Mouse (Mus musculus): ENCODE measurements at regions not wholly inside any gene's neighbourhood (a gene's known extent, or its start where the extent isn't known, plus 50 kb on each side); places are given as distances from the start of the nearest gene placed in this dataset.

DNA sequence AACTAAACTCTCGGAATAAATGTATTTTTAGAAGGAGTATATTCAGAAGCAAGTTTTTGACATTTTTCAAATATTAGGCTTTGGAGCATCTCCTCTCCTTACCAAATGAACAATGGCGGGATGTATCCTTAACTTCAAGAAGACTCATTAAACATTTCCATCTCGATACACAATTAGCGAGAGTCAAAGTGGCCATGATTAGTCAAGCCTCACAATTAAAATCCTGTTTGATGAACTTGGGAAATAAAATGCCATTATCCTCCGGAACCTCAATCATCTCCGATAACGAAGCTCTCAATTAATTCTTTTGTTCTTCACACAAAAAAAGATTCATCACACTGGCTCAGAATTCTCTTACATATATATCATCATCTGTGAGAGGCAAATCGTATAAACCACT is 440.8 kb upstream of the Trpc7 start:
- WGBS, result 88% methylated on average over 8 of the region's 8 CpGs

DNA sequence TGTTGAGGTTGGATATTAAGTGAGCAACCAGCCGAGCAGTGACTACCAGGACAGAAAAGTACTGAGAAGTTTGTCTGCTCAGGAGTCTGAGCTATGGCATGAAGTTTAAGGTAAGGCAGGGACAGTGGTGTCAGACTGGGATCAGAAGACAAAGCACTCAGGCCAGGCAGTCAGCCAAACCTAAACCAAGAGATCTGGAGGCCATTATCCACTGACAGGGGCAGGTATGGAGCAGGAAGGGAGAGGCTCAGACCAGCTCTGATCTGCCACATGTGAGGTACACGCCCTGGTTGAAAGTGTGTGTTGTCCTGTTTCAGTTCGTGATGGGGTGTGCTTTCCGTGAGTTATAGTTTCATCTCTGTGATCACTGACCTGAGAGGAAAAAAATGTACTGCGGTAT is 437.2 kb upstream of the Trpc7 start:
- 67% methylated on average over 5 of the region's 5 CpGs for WGBS
- Histone ChIP-seq H3K36me3 (ENCODE audit: control insufficient read depth, insufficient read depth, low read length) (no peaks in the 10 kb centered on the region), H3K27me3 (ENCODE audit: control insufficient read depth, insufficient read depth, low read length) (no peaks in the 10 kb centered on the region), H3K4me1 (ENCODE audit: control insufficient read depth, insufficient read depth, insufficient read length, low read length) (no peaks in the 10 kb centered on the region), H3K27ac (ENCODE audit: insufficient read depth, low read depth, low read length) (no peak overlapping the region), H3K4me3 (ENCODE audit: low read depth, low read length) (no peak overlapping the region)
- TF ChIP-seq POLR2A (IDR thresholded peaks at IDR 0.05; ENCODE audit: low read depth, low read length) (no peak), CTCF (IDR thresholded peaks at IDR 0.05; ENCODE audit: extremely low read depth, insufficient read length, insufficient replicate concordance, low read depth, low read length) (no peak)

More for the DNA sequence above, 440.8 kb upstream of the Trpc7 start:
- H3K36me3 ChIP-seq (ENCODE audit: control insufficient read depth, insufficient read depth, low read length), result no peaks in the 10 kb centered on the region
- no peaks in the 10 kb centered on the region for H3K27me3 ChIP-seq (ENCODE audit: control insufficient read depth, insufficient read depth, low read length)
- H3K4me3 ChIP-seq (ENCODE audit: low read depth, low read length), result no peak overlapping the region
- TF ChIP-seq POLR2A (IDR thresholded peaks at IDR 0.05; ENCODE audit: low read depth, low read length) (no peak), CTCF (IDR thresholded peaks at IDR 0.05; ENCODE audit: extremely low read depth, insufficient read length, insufficient replicate concordance, low read depth, low read length) (no peak)
- H3K27ac ChIP-seq (ENCODE audit: insufficient read depth, low read depth, low read length), result no peak overlapping the region
- H3K4me1 ChIP-seq (ENCODE audit: control insufficient read depth, insufficient read depth, insufficient read length, low read length), result no peaks in the 10 kb centered on the region

- no peaks in the 10 kb centered on the region for H3K27me3 ChIP-seq (ENCODE audit: control insufficient read depth, insufficient read depth, low read length)
- no peak overlapping the region for H3K4me3 ChIP-seq (ENCODE audit: low read depth, low read length)
- no peaks in the 10 kb centered on the region for H3K4me1 ChIP-seq (ENCODE audit: control insufficient read depth, insufficient read depth, insufficient read length, low read length)
- no peak overlapping the region for H3K27ac ChIP-seq (ENCODE audit: insufficient read depth, low read depth, low read length)
- H3K36me3 ChIP-seq (ENCODE audit: control insufficient read depth, insufficient read depth, low read length), result no peaks in the 10 kb centered on the region
- 44% methylated on average over 5 of the region's 5 CpGs for WGBS
- TF ChIP-seq CTCF (IDR thresholded peaks at IDR 0.05; ENCODE audit: extremely low read depth, insufficient read length, insufficient replicate concordance, low read depth, low read length) (no peak), POLR2A (IDR thresholded peaks at IDR 0.05; ENCODE audit: low read depth, low read length) (no peak)
Observed at GRCm38 (mm10) chr13:57331868-57332267, 436.1 kb upstream of the Trpc7 start.

GRCm38 (mm10) chr13:57325306-57325925 is 429.6 kb upstream of the Trpc7 start:
- H3K4me1 ChIP-seq (ENCODE audit: control insufficient read depth, insufficient read depth, insufficient read length, low read length), result no peaks in the 10 kb centered on the region
- no peaks in the 10 kb centered on the region for H3K36me3 ChIP-seq (ENCODE audit: control insufficient read depth, insufficient read depth, low read length)
- H3K27me3 ChIP-seq (ENCODE audit: control insufficient read depth, insufficient read depth, low read length), result no peaks in the 10 kb centered on the region
- TF ChIP-seq CTCF (IDR thresholded peaks at IDR 0.05; ENCODE audit: extremely low read depth, insufficient read length, insufficient replicate concordance, low read depth, low read length) (no peak), POLR2A (IDR thresholded peaks at IDR 0.05; ENCODE audit: low read depth, low read length) (no peak)
- WGBS, result 77% methylated on average over 6 of the region's 6 CpGs
- H3K4me3 ChIP-seq (ENCODE audit: low read depth, low read length), result no peak overlapping the region
- H3K27ac ChIP-seq (ENCODE audit: insufficient read depth, low read depth, low read length), result no peak overlapping the region

DNA sequence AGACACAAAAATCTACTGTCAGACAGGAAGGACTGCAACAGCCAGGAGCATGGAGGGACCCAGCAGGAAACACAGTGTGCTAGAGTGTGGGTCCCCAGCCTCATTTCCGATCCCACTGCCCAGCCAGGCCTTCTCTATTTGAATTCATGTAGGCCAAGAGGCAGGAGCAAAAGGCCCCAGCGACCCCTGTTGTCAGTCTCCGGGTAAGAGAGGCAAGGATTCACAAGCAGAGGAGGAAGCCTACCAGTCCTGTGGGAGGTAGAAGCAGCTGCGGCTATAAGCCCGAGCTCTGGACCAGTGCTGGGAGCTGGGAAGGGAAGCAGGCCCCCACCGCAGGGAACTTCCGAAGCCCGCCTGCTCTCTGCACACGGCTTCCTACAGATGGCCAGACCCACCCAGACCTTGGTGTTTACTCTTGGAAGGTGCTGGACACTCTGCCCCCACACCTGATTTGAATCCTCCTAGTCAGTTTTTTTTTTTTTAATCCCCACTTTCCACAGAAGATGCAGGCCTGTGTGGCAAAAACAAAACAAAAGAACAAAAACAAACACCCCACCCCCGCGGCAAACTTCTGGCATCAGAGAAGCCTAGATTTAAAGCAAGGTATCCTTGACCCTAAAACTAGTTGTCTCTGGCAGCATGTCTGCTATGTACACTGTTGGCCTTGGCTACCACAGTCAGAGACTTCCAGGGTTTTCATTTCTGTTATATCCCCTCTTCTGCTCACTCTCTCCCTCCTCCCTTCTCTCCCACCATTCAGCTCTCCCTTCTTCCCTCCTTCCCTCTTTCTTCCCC is 420.6 kb upstream of the Trpc7 start:
- H3K27ac ChIP-seq (ENCODE audit: insufficient read depth, low read depth, low read length), result no peak overlapping the region
- no peaks in the 10 kb centered on the region for H3K4me1 ChIP-seq (ENCODE audit: control insufficient read depth, insufficient read depth, insufficient read length, low read length)
- WGBS, result 43% methylated on average over 11 of the region's 11 CpGs
- TF ChIP-seq CTCF (IDR thresholded peaks at IDR 0.05; ENCODE audit: extremely low read depth, insufficient read length, insufficient replicate concordance, low read depth, low read length), result no peak
- TF ChIP-seq POLR2A (IDR thresholded peaks at IDR 0.05; ENCODE audit: low read depth, low read length), result no peak
- no peaks in the 10 kb centered on the region for H3K27me3 ChIP-seq (ENCODE audit: control insufficient read depth, insufficient read depth, low read length)
- no peak overlapping the region for H3K4me3 ChIP-seq (ENCODE audit: low read depth, low read length)
- no peaks in the 10 kb centered on the region for H3K36me3 ChIP-seq (ENCODE audit: control insufficient read depth, insufficient read depth, low read length)

DNA sequence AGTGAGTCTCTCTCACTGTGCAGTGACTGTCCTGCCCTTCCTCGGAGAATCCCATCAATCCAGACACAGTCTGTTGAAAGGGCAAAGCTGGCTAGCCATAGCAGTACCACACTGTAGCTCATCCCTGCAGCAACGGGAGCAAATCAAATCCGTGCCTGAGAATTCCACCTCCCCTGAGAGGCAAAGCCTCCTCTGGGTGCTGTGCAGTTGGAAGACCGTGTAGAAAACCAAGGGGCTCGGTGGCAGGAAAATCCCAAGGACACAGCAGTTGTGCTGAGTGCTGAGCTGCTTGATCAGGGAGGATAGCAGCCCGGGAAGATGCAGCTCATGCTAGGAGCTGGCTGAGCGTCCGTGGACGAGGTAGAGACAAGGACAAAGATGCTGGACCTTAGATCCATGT is 418.7 kb upstream of the Trpc7 start:
- no peak for TF ChIP-seq POLR2A (IDR thresholded peaks at IDR 0.05; ENCODE audit: low read depth, low read length)
- no peak for TF ChIP-seq CTCF (IDR thresholded peaks at IDR 0.05; ENCODE audit: extremely low read depth, insufficient read length, insufficient replicate concordance, low read depth, low read length)
- 49% methylated on average over 9 of the region's 9 CpGs for WGBS

DNA sequence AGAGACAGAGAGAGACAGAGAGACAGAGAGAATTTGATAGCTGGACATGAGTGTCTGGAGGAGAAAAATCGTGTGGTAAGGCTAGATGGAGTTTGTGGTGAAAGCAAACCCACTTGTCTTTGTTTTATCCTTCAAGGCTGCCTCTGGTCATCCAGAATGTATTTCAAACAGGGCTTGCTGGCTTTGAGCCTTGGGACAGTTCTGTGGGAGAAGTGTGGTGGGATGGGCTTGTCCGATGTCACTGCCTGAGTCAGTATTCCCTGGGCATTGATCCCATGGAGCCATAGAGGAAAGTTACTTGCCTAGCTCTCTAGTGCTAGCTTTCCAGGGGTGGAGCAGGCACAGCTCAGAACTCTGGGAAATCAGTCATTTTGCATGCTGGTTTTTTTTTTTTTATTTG is 417.9 kb upstream of the Trpc7 start:
- TF ChIP-seq CTCF (IDR thresholded peaks at IDR 0.05; ENCODE audit: extremely low read depth, insufficient read length, insufficient replicate concordance, low read depth, low read length) (no peak), POLR2A (IDR thresholded peaks at IDR 0.05; ENCODE audit: low read depth, low read length) (no peak)
- Histone ChIP-seq H3K4me3 (ENCODE audit: low read depth, low read length) (no peak overlapping the region), H3K27me3 (ENCODE audit: control insufficient read depth, insufficient read depth, low read length) (no peaks in the 10 kb centered on the region), H3K4me1 (ENCODE audit: control insufficient read depth, insufficient read depth, insufficient read length, low read length) (no peaks in the 10 kb centered on the region), H3K27ac (ENCODE audit: insufficient read depth, low read depth, low read length) (no peak overlapping the region), H3K36me3 (ENCODE audit: control insufficient read depth, insufficient read depth, low read length) (no peaks in the 10 kb centered on the region)
- 28% methylated on average over 2 of the region's 2 CpGs for WGBS

More for the DNA sequence above, 418.7 kb upstream of the Trpc7 start:
- Histone ChIP-seq H3K4me3 (ENCODE audit: low read depth, low read length) (no peak overlapping the region), H3K36me3 (ENCODE audit: control insufficient read depth, insufficient read depth, low read length) (no peaks in the 10 kb centered on the region), H3K4me1 (ENCODE audit: control insufficient read depth, insufficient read depth, insufficient read length, low read length) (no peaks in the 10 kb centered on the region), H3K27ac (ENCODE audit: insufficient read depth, low read depth, low read length) (no peak overlapping the region), H3K27me3 (ENCODE audit: control insufficient read depth, insufficient read depth, low read length) (no peaks in the 10 kb centered on the region)

Data from small intestine, adult 2 months (tissue).